Mouse (Mus musculus): ENCODE results near the gene Fam76b. TPM values are rescaled to one million over a fixed set of nuclear protein-coding genes. Genes with fewer than 3 reads are reported as not detected.
"Not testable (repeated sequence)": the region's sequence is repeated elsewhere in the genome, so short reads cannot be mapped to it uniquely, and the experiment has no call there.

Fam76b gene
- 12.5 and 14.8 TPM in 2 replicates for polyA plus RNA-seq (2015; fragmentation: Nextera tagmentation; extraction: Ambion mirVana)

- under 1% methylated on average over 57 of the region's 67 CpGs for WGBS
- peak within 1 kb of the TSS; percentile 99 for H3K27ac ChIP-seq (ENCODE audit: low read length)
- peak within 1 kb of the TSS; percentile 76 for H3K4me2 ChIP-seq (ENCODE audit: low read depth, low read length)
- peaks cover 13% of the 10 kb centered on the region for H3K4me1 ChIP-seq (ENCODE audit: control insufficient read depth, insufficient read depth, low read length)
- peak within 1 kb of the TSS; percentile 92 for H3K9ac ChIP-seq (ENCODE audit: low read depth, low read length)
- H3K4me3 ChIP-seq (ENCODE audit: low read length): peak within 1 kb of the TSS; percentile 90
- no peaks in the 10 kb centered on the region for H3K27me3 ChIP-seq (replicated peaks; ENCODE audit: control insufficient read depth, insufficient read depth, low read length)
- H3K36me3 ChIP-seq (ENCODE audit: control insufficient read depth, insufficient read depth, low read length): no peaks in the 10 kb centered on the region
- ATAC-seq: peak; percentile 94
- H3K9me3 ChIP-seq (ENCODE audit: control insufficient read depth, low read length): no peaks in the 10 kb centered on the region
Observed at GRCm38 (mm10) chr9:13827406-13828086, at the start of gene Fam76b. Gene Fam76b (plus strand): TSS chr9:13827716.

DNA sequence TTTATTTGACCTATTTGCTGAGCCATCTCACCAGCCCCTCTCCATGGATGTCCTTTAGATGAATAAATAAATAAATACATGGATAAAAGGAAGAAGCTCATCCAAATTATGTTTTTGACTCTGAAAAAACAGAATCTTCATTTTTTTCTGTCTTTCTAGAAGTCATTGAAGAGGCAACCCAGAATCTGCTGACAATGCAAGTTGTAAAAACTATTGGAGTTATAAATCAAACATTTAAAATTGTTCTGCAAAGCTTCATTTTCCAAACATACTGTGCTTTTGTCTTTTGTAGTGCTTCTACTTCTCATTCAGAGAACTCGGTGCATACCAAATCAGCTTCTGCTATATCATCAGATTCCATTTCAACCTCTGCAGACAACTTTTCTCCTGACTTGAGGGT lies 45.5 kb upstream of the Fam76b start:
- no peak for ATAC-seq
- H3K4me2 ChIP-seq (ENCODE audit: low read depth, low read length): no peak overlapping the region
- no peaks in the 10 kb centered on the region for H3K9me3 ChIP-seq (ENCODE audit: control insufficient read depth, low read length)
- no peaks in the 10 kb centered on the region for H3K27me3 ChIP-seq (replicated peaks; ENCODE audit: control insufficient read depth, insufficient read depth, low read length)
- H3K36me3 ChIP-seq (ENCODE audit: control insufficient read depth, insufficient read depth, low read length): no peaks in the 10 kb centered on the region; the same call in 1 of the 2 replicates
- H3K4me3 ChIP-seq (ENCODE audit: low read length): no peak overlapping the region
- no peak overlapping the region for H3K9ac ChIP-seq (ENCODE audit: low read depth, low read length)
- no peak overlapping the region for H3K27ac ChIP-seq (ENCODE audit: low read length)
- H3K4me1 ChIP-seq (ENCODE audit: control insufficient read depth, insufficient read depth, low read length): no peaks in the 10 kb centered on the region
- WGBS: 89% methylated on average over 1 of the region's 1 CpGs

DNA sequence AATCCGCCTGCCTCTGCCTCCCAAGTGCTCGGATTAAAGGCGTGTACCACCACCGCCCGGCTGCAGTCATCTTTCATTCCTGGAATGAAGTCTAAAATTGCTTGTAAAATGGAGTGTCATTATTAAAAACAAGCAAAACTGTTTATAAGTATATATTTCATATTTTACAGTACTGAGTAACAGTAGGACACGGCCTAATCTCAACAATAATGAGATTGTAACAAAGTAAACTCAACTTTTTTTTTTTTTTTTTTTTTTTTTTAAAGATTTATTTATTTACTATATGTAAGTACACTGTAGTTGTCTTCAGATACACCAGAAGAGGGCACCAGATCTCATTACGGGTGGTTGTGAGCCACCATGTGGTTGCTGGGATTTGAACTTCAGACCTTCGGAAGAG lies 36.7 kb upstream of the Fam76b start:
- not testable (repeated sequence) for H3K27me3 ChIP-seq (replicated peaks; ENCODE audit: control insufficient read depth, insufficient read depth, low read length); H3K4me2 ChIP-seq (ENCODE audit: low read depth, low read length); H3K4me1 ChIP-seq (ENCODE audit: control insufficient read depth, insufficient read depth, low read length); H3K27ac ChIP-seq (ENCODE audit: low read length); ATAC-seq; H3K4me3 ChIP-seq (ENCODE audit: low read length); H3K9me3 ChIP-seq (ENCODE audit: control insufficient read depth, low read length); H3K9ac ChIP-seq (ENCODE audit: low read depth, low read length)
- H3K36me3 ChIP-seq (ENCODE audit: control insufficient read depth, insufficient read depth, low read length): peaks cover 10% of the 10 kb centered on the region; the same call in 1 of the 2 replicates
- WGBS: 96% methylated on average over 7 of the region's 8 CpGs

GRCm38 (mm10) chr9:13794302-13794701 lies 33.2 kb upstream of the Fam76b start:
- H3K4me1 ChIP-seq (ENCODE audit: control insufficient read depth, insufficient read depth, low read length): no peaks in the 10 kb centered on the region
- H3K36me3 ChIP-seq (ENCODE audit: control insufficient read depth, insufficient read depth, low read length): peaks cover 3% of the 10 kb centered on the region; the same call in 1 of the 2 replicates
- H3K4me2 ChIP-seq (ENCODE audit: low read depth, low read length): no peak overlapping the region
- H3K9me3 ChIP-seq (ENCODE audit: control insufficient read depth, low read length): no peaks in the 10 kb centered on the region
- H3K27ac ChIP-seq (ENCODE audit: low read length): no peak overlapping the region
- WGBS: 83% methylated on average over 1 of the region's 1 CpGs
- H3K27me3 ChIP-seq (replicated peaks; ENCODE audit: control insufficient read depth, insufficient read depth, low read length): no peaks in the 10 kb centered on the region
- H3K9ac ChIP-seq (ENCODE audit: low read depth, low read length): no peak overlapping the region
- ATAC-seq: no peak
- no peak overlapping the region for H3K4me3 ChIP-seq (ENCODE audit: low read length)

DNA sequence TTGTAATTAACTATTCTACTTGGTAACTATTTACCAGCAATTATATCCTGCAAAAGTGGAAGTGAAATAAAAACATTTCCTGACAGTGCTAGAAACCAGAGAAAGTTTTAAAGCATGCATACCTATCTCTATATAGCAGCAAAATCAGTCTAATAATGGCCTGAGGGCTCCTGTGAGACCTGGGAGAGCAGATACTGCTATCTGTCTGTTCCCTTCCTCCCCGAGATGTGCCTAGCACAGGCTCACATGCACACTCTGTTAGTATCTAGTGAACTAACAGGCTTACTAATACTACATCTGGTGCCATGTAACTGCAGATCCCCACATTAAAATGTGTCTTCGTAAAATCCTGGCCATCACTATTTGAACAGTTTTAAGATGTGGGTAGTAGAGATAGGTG lies 32.8 kb upstream of the Fam76b start:
- Histone ChIP-seq H3K27me3 (replicated peaks; ENCODE audit: control insufficient read depth, insufficient read depth, low read length) (no peaks in the 10 kb centered on the region), H3K4me3 (ENCODE audit: low read length) (no peak overlapping the region), H3K4me2 (ENCODE audit: low read depth, low read length) (no peak overlapping the region), H3K36me3 (ENCODE audit: control insufficient read depth, insufficient read depth, low read length) (0 out of 2 replicates have a peak, but pooled peaks cover 3% of the 10 kb centered on the region), H3K27ac (ENCODE audit: low read length) (no peak overlapping the region), H3K9me3 (ENCODE audit: control insufficient read depth, low read length) (no peaks in the 10 kb centered on the region), H3K4me1 (ENCODE audit: control insufficient read depth, insufficient read depth, low read length) (no peaks in the 10 kb centered on the region), H3K9ac (ENCODE audit: low read depth, low read length) (no peak overlapping the region)
- ATAC-seq: no peak
- 90% methylated on average over 2 of the region's 2 CpGs for WGBS

GRCm38 (mm10) chr9:13804480-13804879 lies 23.0 kb upstream of the Fam76b start:
- ATAC-seq: no peak
- no peaks in the 10 kb centered on the region for H3K9me3 ChIP-seq (ENCODE audit: control insufficient read depth, low read length)
- WGBS: 86% methylated on average over 1 of the region's 1 CpGs
- H3K27me3 ChIP-seq (replicated peaks; ENCODE audit: control insufficient read depth, insufficient read depth, low read length): no peaks in the 10 kb centered on the region
- no peak overlapping the region for H3K9ac ChIP-seq (ENCODE audit: low read depth, low read length)
- no peak overlapping the region for H3K4me3 ChIP-seq (ENCODE audit: low read length)
- H3K27ac ChIP-seq (ENCODE audit: low read length): no peak overlapping the region
- H3K4me2 ChIP-seq (ENCODE audit: low read depth, low read length): no peak overlapping the region
- peaks cover 4% of the 10 kb centered on the region; the same call in 1 of the 2 replicates for H3K36me3 ChIP-seq (ENCODE audit: control insufficient read depth, insufficient read depth, low read length)
- no peaks in the 10 kb centered on the region for H3K4me1 ChIP-seq (ENCODE audit: control insufficient read depth, insufficient read depth, low read length)

- no peak overlapping the region for H3K9ac ChIP-seq (ENCODE audit: low read depth, low read length)
- no peaks in the 10 kb centered on the region for H3K27me3 ChIP-seq (replicated peaks; ENCODE audit: control insufficient read depth, insufficient read depth, low read length)
- H3K9me3 ChIP-seq (ENCODE audit: control insufficient read depth, low read length): no peaks in the 10 kb centered on the region
- 91% methylated on average over 7 of the region's 7 CpGs for WGBS
- no peak overlapping the region for H3K4me3 ChIP-seq (ENCODE audit: low read length)
- H3K4me1 ChIP-seq (ENCODE audit: control insufficient read depth, insufficient read depth, low read length): no peaks in the 10 kb centered on the region
- no peak for ATAC-seq
- peaks cover 9% of the 10 kb centered on the region; the same call in 1 of the 2 replicates for H3K36me3 ChIP-seq (ENCODE audit: control insufficient read depth, insufficient read depth, low read length)
- no peak overlapping the region for H3K4me2 ChIP-seq (ENCODE audit: low read depth, low read length)
- H3K27ac ChIP-seq (ENCODE audit: low read length): no peak overlapping the region
Observed at GRCm38 (mm10) chr9:13806854-13807253, 20.7 kb upstream of the Fam76b start.

DNA sequence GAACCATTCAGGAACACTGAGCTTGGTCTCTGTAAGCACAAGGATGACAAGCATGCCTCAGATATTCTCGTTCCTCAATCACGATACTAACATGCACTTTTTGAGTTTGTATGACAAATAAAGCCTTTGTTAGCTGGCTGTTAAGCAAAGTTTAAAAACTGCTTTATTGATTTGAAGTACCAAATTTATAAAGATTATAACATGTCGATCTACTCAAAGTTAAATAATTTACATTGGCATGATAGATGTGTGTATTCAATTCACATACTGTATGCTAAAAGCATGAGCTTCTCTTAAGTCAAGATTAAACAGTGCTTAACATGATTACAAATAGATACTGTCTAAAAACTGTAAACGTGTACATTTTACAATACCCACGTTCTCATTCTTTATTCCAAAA lies 19.9 kb upstream of the Fam76b start:
- no peak overlapping the region for H3K9ac ChIP-seq (ENCODE audit: low read depth, low read length)
- no peak for ATAC-seq
- H3K4me1 ChIP-seq (ENCODE audit: control insufficient read depth, insufficient read depth, low read length): no peaks in the 10 kb centered on the region
- no peak overlapping the region for H3K4me2 ChIP-seq (ENCODE audit: low read depth, low read length)
- 76% methylated on average over 5 of the region's 5 CpGs for WGBS
- no peak overlapping the region for H3K4me3 ChIP-seq (ENCODE audit: low read length)
- H3K36me3 ChIP-seq (ENCODE audit: control insufficient read depth, insufficient read depth, low read length): peaks cover 9% of the 10 kb centered on the region; the same call in 1 of the 2 replicates
- H3K27me3 ChIP-seq (replicated peaks; ENCODE audit: control insufficient read depth, insufficient read depth, low read length): no peaks in the 10 kb centered on the region
- no peaks in the 10 kb centered on the region for H3K9me3 ChIP-seq (ENCODE audit: control insufficient read depth, low read length)
- H3K27ac ChIP-seq (ENCODE audit: low read length): no peak overlapping the region

- H3K9ac ChIP-seq (ENCODE audit: low read depth, low read length): no peak overlapping the region
- H3K27me3 ChIP-seq (replicated peaks; ENCODE audit: control insufficient read depth, insufficient read depth, low read length): no peaks in the 10 kb centered on the region
- H3K4me2 ChIP-seq (ENCODE audit: low read depth, low read length): no peak overlapping the region
- no peaks in the 10 kb centered on the region for H3K9me3 ChIP-seq (ENCODE audit: control insufficient read depth, low read length)
- no peaks in the 10 kb centered on the region for H3K4me1 ChIP-seq (ENCODE audit: control insufficient read depth, insufficient read depth, low read length)
- H3K4me3 ChIP-seq (ENCODE audit: low read length): no peak overlapping the region
- H3K36me3 ChIP-seq (ENCODE audit: control insufficient read depth, insufficient read depth, low read length): peaks cover 9% of the 10 kb centered on the region; the same call in 1 of the 2 replicates
- H3K27ac ChIP-seq (ENCODE audit: low read length): no peak overlapping the region
- no peak for ATAC-seq
Observed at GRCm38 (mm10) chr9:13809937-13810336, 17.6 kb upstream of the Fam76b start.

- Histone ChIP-seq H3K4me3 (ENCODE audit: low read length) (no peak overlapping the region), H3K4me1 (ENCODE audit: control insufficient read depth, insufficient read depth, low read length) (no peaks in the 10 kb centered on the region), H3K27ac (ENCODE audit: low read length) (no peak overlapping the region), H3K9ac (ENCODE audit: low read depth, low read length) (no peak overlapping the region), H3K9me3 (ENCODE audit: control insufficient read depth, low read length) (no peaks in the 10 kb centered on the region), H3K27me3 (replicated peaks; ENCODE audit: control insufficient read depth, insufficient read depth, low read length) (no peaks in the 10 kb centered on the region), H3K36me3 (ENCODE audit: control insufficient read depth, insufficient read depth, low read length) (0 out of 2 replicates have a peak, but pooled peaks cover 12% of the 10 kb centered on the region), H3K4me2 (ENCODE audit: low read depth, low read length) (no peak overlapping the region)
- 92% methylated on average over 9 of the region's 9 CpGs for WGBS
- no peak for ATAC-seq
Observed at GRCm38 (mm10) chr9:13818369-13818768, 9.1 kb upstream of the Fam76b start.

Data from intestine, embryonic 16.5 days (tissue).